Mouse (Mus musculus) right cerebral cortex, postnatal 14 days (tissue): ENCODE data around the gene Ets2.
"Not testable (repeated sequence)": the region's sequence is repeated elsewhere in the genome, so short reads cannot be mapped to it uniquely, and the experiment has no call there.

Source experiments
- DNase-seq: peaks from one replicate; pipeline ENCODE4 v3.0.0; 2022

Ets2 gene

DNA sequence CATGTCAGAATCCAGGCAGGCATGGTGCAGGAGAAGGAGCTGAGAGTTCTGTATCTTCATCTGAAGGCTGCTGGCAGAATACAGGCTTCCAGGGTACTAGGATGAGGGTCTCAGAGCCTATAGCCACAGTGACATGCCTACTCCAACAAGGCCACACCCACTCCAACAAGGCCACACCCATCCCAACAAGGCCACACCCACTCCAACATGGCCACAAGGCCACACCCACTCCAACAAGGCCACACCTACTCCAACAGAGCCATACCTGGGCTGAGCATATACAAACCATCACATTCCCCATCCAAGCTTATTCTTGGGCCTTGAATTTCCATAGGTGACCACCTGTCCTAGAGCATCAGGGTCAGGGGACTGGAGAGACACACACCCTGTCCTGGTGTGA lies 34.2 kb downstream of the Ets2 start:
- no peak for DNase-seq

DNA sequence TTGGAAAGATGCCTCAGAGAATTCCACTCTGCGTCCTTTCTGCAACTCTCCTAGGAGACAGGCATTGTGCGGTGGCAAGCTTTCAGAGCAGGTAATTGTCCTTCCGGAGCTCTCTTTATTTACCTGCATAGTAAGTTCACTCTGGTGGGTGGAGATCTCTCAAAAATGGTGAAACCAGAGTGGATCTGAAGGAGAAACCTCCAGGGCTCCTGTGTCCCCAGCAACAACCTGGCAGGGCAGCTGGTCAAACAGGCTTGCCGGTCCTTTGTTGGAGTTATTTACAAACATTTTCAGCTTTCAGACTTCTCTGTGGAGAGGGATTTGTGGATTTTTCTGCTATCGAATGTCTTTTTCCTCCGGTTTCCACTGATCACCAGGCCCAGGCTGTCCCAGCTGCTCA lies 34.6 kb downstream of the Ets2 start:
- DNase-seq, result no peak

DNA sequence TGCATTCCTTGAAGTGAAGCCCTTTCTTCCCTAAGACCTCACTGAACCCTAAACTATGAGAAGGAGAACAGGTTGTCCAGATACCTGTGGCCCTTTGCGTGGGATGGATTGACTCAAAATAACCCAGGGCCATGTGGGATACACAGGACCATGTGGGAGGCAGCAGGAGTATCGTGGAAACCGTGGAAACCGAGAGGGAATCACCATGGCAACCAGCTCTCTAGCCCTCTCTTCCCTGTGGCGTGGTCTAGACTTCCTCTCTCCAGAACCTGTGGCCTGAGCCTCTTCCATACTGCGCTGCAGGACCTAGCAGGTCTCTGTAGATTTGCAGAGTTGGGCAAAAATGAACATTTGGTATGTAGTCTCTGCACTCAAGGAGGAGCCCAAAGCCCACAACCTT lies 37.6 kb downstream of the Ets2 start:
- DNase-seq, result peak; percentile 26

DNA sequence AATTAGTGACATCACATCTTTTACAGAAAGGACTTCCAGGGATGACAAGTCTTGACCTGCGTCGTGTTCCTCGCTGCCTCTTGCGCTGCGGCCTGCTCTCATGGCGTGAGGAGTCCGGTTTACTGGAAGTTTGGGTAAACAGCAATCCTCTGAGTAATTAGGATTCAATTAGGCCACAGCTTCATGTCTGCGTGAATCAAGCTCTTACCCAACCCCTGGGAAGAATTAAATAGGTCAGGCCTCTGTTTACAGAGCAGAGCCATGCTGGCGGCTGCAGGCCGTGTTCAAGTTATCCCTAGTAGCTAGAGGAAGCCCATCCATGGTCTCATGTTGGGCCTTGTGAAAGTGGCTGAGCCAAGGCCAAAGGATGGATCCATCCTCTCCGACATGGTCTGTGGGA lies 39.5 kb downstream of the Ets2 start:
- DNase-seq, result no peak

DNA sequence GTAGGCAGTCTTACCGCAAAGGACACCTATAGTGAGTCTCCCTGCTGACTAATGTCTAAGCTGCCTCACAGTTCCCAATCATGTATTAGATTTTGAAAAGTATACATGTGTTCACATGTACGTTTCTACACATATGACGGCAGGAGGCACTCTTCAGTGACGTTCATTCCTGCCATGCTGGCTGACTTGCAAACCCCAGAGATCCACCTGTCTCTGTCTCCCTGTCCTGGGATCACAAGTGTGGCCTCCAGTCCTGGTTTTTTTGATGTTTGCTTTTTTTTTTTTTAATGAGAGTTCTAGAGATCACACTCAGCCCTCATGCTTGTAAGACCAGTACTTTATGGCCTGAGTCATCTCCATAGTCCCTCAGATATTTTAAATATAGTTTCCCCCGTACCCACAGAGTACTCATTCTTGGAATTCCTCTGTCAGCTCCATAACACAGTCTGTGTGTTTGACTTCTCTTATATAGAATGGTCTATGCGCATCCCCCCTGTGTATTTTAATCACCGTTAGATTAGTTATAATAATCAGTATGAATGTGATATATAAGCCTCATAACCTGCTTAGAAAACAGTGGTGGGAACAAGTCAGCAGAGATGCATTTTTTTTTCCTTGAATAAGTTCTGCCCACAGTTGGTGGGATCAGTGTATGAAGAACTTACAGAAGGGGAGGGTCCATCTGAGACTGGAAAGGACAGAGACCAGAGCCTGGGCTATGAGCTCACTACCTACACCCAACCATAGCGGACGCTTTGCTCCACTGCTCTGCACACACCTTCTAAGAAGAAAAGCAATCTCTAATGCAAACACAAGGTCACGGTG lies 40.3 kb downstream of the Ets2 start:
- DNase-seq, result no peak

DNA sequence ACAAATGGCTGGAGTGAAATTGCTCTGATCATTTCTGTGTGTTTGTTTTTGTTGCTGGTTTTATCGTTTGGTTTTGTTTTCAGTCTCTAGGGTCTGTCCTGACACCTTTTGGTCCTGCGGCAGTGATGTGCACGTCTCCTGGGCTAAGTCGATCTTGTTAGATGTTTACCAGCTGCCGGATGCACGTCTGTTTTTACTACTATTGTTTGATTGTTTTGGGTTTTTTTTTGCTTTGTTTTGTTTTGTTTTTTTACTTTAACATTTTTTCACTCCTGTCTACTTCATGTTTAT lies 40.8 kb downstream of the Ets2 start:
- DNase-seq, result no peak

DNA sequence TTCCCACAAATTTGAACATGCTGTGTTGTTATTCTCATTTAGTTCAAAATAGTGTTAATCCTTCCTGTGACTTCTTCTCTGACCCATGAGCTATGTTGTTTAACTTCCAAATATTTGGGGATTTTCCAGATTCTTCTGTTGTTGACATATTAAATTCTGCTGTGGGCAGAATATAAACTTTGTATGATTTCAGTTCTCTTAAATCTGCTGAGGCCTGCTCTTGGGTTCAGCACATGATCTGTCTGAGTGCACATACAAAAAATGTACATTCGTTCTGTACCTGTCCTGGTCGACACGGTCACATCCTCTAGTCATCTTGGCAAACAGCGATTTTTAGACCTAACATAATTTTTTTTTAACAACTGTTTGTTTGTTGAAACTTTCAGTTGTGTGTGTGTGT lies 41.2 kb downstream of the Ets2 start:
- no peak for DNase-seq

DNA sequence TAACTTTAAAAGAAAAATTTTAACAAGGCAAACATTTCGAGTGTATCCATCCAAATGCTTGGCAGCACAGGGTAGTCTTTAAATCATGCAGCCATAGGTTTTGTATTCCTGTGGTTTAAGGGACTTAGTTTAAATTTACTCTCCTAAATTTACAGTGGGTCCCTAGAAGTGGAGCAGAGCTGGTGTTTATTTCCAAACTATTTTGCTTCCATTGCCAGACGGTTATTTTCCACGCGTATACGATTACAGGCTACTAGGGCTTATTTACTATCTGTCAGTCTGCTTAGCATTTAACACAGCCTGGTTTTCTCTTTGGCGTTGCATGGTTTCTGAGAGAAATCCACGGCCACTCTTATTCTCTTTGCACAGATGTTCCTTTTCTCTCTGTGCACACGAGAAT lies 42.9 kb downstream of the Ets2 start:
- DNase-seq, result no peak

DNA sequence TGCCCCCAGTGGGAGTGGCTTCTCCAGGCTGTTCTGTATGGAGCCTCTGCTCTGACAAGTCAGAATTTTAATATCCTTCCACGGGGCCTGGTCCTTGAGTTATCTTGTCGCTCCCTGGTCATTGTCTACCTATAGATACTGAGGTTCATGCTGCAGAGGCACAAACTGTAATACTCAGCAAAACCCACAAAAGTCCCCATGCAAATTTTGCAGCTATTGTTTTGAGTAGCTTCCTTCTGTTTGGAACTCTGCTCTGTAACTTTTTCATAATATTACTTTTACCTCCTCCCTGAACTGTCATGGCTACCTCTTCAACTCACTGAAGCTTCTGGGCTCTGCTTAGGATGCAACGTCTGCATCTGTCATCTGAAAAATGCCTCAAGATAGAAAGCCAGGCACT lies 43.8 kb downstream of the Ets2 start:
- DNase-seq, result no peak

DNA sequence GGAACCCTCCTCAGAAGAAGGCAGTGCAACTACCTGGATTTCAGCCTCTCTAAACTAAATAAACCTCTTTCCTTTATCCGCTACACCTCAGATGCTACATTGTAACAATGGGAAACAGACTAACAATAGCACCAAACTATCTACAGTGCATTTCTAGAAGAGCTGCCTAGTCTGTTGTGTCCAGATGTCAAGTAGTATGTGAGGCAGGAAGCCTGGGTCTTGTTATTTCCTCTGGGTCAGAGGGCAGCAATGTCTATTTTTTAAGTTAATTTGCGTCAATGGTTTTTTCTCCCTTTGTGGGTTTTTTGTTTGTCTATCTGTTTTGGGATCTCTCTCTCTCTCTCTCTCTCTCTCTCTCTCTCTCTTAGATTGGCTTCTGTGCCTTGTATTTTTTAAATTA lies 44.7 kb downstream of the Ets2 start:
- DNase-seq, result no peak

DNA sequence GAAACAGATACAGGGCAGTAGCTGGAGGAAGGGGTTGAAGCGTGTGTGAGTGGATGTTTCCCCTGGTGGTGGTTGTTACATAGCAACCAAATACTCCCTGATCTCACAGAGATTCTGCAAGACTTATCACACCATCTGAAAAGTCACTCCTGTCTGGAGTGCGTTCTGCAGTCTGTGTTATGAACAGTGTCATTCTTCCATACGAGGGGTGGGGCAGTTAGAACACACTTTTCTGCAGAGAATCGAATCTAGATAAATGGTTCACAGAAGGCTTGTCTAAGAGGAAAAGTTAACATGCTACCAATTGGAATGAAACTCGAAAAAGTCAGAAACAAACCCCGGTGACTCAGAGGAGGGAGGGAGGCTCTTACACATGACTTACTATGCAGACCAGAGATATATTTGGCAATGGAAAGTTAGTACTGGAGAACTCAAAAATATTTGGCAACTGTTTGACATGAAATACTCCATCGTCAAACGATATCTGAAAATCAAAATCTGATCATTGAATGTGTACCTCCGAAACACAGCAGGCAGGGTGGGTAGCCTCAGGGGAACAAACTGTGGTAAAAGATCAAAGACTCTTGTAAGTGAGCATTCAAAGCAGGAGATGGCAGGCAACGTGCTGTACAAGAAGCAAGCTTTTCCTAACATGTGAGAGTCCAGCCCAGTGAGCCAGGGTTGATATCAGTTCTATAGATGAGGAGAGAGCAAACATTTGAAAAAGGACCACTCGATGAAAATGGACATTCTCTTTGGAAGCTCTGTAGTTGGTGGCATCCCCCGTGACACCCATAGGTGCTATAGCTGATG lies 47.6 kb downstream of the Ets2 start:
- no peak for DNase-seq

DNA sequence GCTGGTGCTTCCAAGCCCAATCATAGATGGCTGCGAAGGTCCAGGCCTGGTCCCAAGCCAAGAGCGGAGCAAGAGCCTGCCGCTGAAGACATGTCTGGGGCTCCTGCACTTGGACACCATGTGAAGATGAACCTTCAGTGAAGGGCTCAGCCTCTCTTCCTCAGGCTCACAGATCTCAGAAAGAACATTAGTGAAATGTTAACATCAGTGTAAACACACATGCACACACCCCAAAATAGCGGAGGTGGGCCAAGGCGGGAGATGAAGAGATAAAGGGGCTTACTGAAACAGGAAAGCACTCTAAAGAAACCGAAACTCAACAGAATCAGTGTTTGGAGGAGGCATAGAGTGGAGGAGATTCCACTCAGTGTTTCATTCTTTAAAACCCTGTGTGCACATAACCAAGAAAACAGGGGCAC lies 48.3 kb downstream of the Ets2 start:
- no peak for DNase-seq

DNA sequence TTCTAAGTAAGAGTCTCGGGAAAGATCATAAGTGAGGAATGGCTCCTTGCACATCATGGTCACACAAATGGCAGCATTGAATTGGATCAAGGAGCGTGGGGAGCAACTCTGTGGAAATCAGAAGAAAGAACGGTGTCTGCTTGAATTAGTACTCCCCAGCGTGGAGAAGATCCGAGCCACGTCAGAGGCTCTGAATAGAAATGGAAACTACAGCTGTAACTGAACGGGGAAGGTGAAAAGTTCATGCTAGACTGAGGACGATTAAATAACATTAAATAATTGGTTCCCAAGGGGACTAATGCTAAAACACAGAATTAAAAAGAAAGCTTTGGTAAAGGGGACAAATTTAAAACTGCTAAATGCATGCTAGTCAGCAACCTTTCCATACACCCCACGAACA lies 50.6 kb downstream of the Ets2 start:
- no peak for DNase-seq

DNA sequence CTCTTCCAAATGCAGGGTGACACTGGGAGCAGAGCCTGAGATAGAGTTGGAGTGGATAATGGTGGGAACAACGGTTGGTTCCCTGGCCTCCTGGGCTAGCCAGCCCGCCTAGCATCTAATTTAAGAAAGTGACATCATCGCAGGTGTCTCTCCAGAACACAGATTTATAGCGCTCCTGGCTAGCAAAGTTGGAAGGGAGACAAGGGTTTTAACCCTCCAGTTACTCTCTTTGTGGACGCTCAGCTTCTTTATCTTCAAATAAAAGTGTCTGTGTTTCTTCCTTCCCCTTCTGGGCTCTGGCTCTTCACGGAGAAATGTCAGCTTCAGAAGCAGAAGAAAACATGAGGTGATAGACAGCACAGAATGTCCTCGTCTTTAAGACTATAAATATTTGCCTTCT lies 51.4 kb downstream of the Ets2 start:
- no peak for DNase-seq

DNA sequence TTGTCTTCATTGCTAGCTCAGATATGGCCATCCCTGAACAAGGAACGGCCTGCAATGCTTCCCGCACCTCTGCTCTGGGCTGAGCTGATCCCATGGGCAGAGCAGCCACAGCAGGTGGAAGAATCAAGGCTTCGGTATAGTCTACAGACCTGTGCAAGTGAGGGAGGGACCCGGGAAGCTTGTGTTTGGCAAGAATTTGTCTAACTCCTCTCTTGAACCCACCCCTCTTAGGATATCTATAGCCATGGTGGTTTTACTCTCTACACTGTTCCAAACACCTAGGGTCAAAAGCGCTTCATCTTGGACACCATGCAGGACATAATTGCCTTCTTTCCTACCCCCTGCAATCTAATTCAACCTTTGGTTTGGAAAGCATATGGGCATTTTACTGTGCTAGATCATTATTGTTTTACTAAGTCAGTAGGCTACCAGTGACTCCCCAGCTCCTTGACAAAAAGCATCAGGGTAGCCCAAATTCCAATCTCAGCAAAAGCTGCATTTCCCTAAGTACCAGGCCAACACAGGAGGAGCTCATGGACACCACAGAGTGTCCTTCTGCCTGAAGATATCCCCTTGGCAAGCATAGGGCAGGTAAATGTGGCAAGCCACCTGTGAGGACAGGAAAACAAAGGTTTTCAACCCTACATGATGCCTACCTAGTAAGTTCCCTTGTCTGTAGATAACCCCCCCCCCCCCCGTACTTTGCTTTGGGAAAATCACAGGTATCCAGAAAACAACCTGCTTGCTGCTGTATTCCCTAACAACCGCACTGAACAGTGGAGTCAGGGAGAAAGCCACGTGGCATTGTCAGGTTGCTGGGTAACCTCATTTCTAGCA lies 57.5 kb downstream of the Ets2 start:
- no peak for DNase-seq

DNA sequence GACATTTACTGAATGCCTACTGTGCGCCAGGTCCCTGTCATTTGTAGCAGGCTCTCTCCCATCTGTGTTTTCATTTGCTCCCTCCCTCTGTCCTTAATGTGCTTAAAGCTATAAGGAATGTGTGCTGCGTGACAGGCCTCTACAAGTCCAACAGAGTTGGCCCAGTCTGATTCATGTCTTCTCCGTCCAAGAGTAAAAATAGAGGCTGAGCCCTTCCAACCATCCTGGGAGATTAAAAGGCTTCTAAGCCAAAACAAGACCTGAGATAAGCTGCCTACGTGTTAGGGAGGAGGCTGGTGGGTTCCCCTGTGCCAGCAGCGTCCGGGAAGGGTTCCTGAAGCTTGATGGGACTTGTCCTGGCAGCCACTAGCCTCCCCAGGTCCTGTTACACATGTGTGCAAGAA lies 58.1 kb downstream of the Ets2 start:
- DNase-seq, result no peak

DNA sequence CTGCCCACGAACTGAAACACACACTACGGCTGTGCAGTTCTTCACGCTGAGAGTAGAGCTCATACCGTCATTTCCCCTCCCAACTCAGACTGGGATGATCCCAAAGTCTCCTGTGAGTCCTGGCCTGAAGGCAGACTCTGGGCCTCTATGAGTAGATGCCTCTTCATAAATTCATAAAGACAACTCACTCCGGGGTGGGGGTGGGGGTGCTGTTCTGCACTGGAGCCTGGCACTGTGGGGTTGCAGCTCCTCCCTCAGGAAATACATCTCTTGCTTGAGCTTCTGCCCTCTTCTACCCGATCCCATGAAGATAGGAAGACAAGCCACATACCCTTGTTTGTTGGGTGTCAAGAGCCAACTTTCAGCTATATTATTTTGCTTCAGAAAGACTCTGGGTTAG lies 59.9 kb downstream of the Ets2 start:
- no peak for DNase-seq

DNA sequence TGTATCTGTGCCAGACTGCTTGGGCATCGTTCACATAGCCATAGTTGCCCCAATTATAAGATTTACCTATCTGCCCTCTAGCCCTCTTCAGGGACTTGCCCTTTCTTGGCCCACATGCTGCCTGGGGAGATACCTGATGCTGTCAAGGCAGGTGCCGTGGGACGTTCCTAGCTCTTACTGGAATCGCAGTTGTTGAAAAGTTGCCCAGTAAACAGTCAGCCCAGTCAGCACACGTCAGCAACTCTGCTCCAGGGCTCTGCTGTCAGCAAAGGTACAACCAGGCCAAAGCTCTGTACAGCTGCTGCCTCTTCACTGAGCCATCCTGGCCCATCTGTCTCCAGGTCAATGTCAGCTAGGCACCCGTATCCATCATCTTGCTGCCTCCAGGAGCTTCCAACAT lies 61.3 kb downstream of the Ets2 start:
- no peak for DNase-seq

DNA sequence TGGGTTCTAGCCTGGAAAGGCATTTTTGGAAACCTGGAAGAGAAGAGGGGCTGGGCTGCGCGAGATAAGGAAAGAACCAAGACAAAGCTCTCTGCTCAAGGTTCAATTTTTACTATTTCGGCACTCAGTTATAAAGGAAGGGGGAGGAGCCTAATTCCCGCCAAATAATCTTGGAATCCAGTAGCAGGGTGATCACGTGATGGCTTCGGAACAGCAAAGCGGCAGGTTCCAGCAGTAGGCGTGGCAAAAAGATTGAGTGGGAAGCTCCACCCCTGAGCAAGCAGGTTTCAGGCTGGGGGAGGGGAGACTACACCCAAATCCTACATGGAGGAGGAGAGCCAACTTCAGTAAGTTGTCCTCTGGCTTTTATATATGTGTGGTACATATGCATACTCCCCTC lies 62.2 kb downstream of the Ets2 start:
- DNase-seq, result not testable (repeated sequence)

DNA sequence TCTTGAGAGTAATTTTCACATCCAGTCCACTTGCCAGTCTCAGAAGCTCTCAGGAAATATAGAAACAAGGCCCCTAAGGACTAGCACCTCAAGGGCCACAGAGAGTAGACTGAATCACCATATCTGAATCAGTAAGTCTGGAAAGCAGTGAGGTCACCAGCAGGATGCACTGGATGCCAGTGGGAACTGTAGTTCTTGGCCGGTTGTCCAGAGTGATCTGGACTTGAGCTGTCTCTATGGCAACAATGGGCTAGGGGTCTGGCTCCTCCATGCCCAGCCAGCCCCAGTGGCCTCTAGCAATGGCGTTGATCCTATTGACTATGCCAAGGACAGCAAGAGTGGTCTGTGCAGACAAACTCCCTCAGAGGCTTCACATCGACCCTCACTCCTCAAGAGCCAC lies 64.3 kb downstream of the Ets2 start:
- no peak for DNase-seq

DNA sequence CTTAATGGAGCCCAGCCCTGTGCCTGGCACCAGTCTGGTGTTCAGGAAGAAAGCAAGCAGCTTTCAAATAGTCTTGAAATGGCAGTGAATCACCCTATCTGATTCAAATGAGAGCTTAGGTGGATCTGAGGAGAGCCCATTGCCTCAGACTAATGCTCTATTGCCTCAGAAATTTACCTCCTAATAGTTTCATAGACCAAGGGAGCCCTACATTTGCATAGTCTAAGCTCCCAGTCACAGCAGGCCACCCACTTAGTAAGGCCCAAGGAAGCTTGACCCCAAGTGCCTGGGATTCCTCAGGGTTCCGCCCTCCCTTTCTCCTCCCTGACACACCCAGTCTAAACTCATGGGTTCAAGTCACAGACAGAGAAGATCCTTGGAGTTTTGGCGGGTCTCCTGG lies 65.4 kb downstream of the Ets2 start:
- DNase-seq, result no peak

DNA sequence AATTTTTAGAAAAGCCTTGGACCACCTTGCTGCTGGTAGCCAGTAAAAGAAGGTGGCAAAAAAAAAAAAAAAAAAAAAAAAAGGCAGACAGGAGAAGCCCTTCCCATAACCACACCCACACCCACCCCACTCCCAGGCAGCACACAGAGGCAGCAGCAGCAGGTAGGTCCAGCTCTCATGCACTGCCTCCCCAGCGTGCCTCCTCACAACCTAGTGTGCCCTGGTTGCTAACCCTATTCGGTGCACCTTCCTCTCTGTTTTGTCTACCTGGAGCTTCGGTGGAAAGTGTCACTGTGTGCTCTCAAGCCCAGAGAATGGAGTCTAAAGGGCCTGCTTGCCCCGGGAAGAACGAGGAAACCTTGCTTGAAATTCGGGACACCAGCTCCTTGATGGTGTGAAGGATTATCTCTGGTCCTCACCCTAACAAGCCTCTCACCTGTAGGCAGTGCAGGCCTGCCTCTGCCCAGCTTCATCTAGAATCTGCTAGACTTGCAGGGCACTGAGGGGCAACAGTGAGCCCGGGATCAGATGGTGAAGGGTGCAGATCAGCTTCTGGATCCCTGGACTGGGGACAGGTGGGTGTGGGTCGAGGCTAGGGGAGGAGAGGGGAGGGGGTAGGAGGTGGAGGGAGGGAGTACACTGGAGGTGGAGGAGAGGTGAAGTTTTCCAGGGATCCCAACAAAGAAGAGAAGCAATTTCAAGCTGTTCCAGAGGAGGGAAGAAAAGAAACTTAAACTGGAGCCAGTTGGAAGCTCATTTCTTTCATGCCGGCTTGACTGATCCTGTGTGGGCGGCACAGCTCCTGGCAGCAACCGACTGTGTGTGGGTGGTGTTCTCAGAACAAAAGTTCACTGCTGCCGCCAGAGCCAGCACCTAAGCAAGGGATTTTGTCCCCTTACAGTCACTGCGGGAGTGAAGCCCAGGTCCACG lies 67.5 kb downstream of the Ets2 start:
- peak; percentile 67 for DNase-seq

DNA sequence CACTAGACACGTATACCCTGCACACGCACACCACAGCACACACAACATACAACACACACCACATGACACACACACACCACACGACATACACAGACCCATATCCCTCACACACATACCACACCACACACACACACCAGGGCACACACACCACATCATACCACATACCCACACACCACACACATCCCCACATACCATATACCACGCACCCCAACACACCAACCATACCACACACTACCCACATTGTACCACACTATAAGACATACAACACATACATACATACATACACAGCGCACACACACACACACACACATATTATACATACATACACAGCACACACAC lies 68.1 kb downstream of the Ets2 start:
- no peak for DNase-seq
